Mouse (Mus musculus) adrenal gland, adult 8-10 months (tissue): ENCODE results near the gene Cenpk. TPM values are rescaled to one million over a fixed set of nuclear protein-coding genes. Genes with fewer than 3 reads are reported as not detected.
"Not testable (repeated sequence)": the region's sequence is repeated elsewhere in the genome, so short reads cannot be mapped to it uniquely, and the experiment has no call there.

ENCODE experiments used
- DNase-seq: peaks from one replicate; pipeline ENCODE4 v3.0.0; 2022
- total RNA-seq, 4 experiments: library from RNA; stranded (reverse); gene quantifications; 2 replicates each; pipeline ENCODE4 v1.2.4; 2022

The Cenpk gene
- 1 to 10 TPM in 3 of 4 experiments, under 1 TPM in 1; 0.80 to 2.4 (median 1.4) TPM for total RNA-seq

DNA sequence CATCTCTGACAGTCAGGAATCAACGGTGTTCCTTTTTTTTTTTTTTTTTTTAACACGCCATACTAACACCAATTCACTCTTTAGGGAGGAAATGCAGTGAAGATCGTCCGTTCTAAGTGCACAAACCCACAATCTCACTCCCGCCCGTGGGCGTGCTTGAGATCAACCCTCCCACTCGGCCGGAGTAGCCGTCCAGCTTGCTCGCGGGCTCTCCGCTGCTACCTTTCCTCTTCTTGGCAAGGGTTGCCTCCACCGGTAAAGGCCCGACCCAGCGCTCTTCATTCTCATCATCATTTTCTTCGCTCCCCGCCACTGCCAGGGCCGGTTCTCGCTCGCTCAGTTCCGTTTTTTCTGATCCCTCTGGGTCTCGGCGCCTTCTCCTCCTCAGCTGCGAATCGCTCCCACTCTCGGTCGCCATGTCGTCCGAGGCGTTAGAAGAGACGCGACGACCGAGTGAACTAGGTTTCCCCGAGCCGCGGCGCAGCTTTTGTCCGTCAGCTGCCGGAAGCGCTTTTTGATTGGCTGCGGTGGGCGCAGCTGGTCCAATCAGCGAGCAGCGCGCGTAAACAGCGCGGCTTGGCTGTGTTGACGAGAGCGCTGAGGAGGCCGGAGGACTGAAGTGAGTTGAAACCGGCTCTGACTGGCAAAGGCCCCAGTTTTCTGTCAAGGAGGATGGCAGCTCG lies at the start of gene Cenpk, which contains the start of gene Ppwd1:
Cenpk (plus strand) TSS at position 228 of the 683 bp plus-strand sequence.
Ppwd1 (minus strand) TSS at position 460 of the 683 bp plus-strand sequence.
- peak; percentile 94 for DNase-seq

DNA sequence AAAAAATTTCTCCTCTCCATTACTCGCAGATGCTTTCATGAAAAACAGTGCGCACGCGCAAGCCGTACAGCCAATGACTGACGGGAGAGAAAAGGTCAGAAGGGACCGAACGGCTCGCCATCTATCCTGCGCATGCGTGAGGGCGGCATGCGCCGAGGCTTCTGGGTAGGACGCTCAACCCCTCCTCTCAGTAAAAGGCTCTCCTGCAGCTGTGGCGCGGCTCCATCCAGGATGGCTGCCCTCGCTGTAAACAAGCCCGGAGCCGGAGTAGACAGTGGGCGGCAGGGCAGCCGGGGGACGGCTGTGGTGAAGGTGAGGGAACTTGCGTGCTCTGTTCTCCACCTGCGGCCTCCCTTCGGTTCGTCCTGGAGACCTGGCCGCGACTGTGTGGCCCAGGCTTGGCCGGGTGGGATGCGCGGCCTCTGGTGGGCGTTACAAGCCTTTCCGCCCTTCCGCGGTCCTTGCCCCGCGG lies 49.7 kb upstream of the Cenpk start, which contains the start of gene Trim23:
Trim23 (plus strand) TSS at position 148 of the 472 bp plus-strand sequence.
- peak; percentile 98 for DNase-seq

DNA sequence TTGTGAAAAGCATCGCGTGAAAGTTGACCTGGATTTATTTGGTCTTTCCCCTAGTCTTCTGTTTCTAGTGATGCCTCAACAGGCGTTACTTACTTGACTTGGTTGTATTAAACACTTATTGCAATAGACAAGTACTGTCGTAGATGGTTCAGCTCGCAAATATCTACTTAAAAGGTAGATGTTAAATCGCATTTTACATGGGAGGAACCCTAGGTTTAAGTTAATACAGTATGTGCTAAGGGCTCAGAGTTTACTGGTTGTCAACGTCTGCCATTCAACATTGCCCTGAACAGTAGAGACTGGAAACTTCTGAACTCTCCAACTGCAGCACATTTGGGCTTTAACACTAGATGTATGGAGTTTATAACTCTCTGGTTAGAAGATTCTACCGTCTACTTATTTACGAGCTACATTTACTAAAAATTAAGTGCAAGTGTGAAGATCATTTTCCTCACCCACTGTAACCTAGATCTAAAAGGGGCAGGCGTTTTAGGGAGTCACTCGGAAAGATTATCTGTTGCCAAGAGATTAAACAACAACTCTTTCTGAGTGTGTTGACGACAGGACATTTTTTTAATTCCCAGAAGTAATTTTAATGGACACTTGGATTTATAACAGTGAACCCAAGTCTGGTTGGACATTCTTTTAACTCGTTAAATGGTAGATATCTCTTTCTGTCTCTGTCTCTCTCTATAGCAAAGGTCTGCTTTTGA lies 49.1 kb upstream of the Cenpk start:
- DNase-seq = no peak

DNA sequence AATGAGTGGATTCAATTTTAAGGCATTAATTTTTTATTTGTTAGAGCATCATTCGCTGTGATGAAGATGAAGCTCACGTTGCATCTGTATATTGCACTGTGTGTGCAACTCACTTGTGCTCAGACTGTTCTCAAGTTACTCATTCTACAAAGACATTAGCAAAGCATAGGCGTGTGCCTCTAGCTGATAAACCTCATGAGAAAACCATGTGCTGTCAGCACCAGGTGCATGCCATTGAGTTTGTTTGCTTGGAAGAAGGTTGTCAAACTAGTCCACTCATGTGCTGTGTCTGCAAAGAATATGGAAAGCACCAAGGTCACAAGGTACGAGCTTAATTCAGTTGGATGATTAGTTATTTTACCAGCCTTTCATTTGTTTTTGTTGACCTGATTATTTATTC lies 41.1 kb upstream of the Cenpk start:
- DNase-seq = no peak

DNA sequence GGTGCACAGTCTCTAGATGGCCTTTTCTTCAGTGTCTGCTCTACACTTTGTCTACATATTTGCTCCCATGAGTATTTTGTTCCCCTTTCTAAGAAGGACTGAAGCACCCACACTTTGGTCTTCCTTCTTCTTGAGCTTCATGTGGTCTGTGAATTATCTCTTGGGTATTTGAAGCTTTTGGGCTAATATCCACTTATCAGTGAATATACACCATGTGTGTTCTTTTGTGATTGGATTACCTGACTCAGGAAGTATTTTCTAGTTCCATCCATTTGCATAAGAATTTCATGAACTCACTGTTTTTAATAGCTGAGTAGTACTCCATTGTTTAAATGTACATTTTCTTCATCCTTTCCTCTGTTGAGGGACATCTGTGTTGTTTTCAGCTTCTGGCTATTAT lies 32.5 kb upstream of the Cenpk start:
- DNase-seq = not testable (repeated sequence)

DNA sequence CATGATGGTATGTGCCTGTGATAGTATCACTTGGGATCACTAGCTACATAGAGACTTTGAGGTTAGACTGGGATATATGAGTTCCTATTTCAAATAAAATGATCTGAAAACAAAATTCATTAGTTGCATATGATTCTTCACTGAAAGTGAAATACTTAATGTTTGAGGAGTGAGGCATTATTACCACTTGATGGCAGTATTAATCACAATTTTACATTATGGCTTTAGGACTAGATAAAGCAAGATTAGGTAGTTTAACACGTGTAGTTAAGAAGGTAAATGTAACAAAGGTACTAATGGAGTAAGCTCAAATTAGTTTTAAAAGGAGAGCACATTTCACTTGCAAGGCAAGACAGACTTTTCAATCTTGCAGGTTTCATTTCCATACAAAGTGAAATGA lies 24.1 kb upstream of the Cenpk start:
- DNase-seq = no peak

DNA sequence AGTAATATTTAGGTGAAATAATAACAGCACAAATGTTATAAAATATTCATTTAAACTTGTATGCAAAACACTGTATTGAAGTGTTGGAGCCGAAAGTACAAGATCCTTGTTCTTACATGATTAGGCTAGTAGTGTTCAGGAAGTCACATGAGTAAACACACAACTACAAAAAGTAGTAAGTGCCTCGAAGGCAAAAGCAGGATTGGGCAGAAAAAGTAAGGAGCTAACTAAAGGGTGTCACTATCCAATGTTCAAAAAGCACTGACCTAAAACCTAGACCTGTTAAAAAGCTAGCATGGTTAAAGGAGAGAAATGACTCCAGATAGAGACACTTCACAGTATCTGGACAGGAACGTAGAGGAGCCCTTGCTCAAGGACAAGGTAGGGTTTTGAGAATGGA lies 933 bp upstream of the Cenpk start:
- no peak for DNase-seq

DNA sequence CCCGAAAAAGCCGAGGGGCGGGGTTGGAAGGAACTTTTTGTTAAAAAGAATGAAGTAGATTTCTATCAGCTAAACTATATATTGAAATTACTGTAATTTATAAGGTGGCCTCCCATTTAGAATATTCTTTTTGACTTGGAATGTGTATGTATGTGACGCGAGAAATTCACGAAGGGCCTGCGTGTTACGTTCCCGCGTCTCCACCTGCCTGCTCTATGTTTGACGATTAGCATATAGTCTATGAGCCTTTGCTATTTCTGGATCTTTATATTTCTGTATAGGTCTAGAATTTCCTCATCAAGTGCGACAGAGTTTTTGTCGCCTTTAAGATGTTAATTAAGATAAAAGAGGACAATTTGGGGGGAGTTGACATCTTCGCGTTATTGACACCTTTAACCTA lies 770 bp downstream of the Cenpk start:
- DNase-seq = no peak

DNA sequence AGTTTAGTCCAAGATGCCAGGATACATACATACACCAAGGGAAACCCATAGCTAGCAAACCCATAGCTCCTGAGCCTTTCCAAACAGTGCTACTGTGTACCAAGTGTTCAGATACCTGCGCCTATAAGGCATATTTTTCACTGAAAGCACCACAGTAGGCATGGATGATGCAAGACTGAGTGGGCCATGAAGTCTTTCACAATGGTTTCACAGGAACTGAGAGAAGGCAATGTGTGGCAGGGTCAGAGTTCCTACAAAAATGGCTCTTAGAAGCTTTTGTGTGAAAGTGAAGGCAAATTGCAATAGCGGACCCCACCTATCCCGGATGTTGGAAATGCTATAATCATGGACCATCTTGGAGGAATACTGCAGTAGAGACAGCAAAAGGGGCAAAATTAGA lies 30.6 kb downstream of the Cenpk start:
- DNase-seq = no peak

DNA sequence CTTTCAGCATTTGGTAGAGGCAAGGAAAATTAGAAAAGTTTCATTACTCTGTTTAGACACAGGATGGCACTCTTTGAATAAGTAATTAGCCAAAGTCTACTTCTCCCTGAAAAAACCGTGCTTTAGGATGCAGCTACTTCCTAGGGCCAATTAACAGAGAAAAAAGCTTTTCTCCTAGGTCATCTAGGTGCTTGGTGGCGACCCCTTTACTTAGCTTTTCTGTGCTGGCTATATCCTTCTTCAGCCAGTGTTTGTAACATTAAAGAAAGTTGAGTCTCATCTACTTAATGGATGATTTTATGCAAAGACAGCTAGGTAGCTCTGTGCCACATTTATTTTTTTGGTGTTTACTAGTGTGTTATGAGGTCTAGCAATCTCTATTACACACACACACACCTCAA lies 56.6 kb downstream of the Cenpk start:
- peak; percentile 1 for DNase-seq

DNA sequence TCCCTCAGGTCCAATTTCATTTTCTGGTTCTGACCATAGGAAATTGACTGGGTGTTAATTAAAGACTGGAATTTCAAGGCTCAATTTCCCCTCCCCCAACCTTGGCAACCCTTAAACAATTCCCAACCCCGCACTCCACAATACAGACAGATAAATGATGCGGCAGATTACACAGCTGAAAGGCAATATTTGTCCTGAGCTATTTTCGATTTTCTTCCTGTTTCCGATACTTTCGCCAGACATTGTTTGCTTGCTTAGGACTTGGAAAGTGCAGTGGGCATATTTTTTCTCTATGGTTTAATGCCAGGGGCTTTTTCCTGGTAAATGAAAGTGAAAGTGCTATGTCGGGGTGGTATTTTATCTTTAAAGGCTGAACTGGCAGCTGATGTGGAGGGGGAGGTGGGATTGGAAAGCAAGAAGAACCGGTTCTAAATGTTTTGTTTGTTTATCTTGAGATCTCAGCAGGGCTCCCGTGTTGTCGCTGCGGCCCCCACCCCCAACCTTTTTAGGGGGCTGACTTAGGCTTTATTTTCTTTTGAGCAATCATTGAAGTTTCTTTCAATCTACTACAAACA lies 57.4 kb downstream of the Cenpk start:
- peak; percentile 17 for DNase-seq

DNA sequence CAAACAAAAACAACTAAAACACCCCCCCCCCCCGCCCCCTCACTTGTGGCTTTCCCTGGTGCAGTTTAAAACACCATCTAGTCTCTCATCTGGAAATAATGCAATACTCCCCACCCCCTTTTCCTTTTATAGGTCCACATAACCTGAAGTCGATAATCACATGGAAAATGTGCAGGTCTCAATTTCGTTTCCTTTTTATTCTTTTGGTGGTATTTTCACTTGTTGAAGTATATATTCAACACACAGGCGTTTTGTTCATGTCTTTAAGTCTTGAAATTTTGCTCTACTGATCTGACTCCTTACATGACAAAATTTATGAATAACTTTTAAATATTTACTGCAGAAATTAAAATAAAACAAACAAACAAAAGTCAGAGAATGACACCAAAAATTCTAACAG lies 57.9 kb downstream of the Cenpk start:
- DNase-seq = no peak

DNA sequence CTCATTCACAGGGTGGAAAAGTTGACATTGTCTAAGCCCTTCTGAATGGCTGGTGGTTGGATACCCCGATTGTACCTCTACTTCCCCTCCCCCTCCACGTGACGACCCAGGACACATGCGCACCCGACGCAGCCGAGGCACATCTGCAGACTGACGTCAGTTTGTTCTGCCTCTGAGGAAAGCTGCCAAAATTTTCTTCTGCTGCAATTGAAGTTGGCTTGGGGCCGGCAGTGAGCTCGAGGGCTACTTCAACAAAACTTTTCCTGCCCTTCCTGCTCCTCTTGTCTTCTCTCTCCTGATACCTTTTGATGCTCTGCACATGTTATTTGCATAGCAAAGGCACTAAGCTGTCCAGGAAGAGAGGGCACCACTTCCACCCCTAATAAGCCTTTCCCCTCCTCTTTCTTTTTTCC lies 58.5 kb downstream of the Cenpk start:
- peak; percentile 95 for DNase-seq

DNA sequence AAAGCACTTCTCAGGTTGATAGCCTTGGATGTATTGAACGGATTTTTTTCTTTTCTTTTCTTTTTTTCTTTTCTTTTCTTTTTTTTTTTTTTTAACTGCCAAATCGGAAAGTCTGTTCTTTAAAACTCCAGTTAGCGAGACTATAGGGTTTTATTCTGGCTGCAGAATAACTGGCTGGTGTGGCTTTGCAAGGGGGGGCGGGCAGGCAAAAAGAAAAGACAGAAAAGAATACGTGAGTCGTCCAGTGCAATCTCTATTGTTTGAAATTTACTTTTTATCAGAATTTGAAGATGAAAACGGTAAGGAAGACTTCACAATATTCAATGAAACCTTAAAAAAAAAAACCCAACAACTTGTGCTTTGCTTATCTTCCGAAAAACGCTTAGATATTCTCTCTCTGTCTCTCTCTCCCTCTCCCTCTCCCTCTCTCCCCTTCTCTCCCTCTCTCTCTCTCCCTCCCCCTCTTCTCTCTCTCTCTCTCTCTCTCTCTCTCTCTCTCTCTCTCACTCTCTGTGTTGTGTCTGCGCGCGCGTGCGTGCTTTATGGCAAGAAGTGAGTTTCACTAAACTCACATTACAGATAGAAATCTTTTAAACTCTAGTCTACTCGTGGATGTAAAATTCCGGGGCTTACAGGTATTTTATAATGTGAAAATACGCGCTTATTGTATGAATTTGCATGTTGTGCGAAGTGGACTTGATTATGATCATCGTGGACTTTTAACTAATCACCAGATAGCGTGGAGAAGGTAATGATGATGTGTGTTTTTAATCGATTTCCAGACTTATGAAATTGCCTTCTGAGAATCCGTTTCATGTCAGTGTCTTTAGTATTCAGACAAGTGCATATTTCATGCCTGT lies 59.2 kb downstream of the Cenpk start, which contains the start of gene Adamts6:
Adamts6 (plus strand) TSS at position 470 of the 860 bp plus-strand sequence.
- DNase-seq = peak; percentile 6

DNA sequence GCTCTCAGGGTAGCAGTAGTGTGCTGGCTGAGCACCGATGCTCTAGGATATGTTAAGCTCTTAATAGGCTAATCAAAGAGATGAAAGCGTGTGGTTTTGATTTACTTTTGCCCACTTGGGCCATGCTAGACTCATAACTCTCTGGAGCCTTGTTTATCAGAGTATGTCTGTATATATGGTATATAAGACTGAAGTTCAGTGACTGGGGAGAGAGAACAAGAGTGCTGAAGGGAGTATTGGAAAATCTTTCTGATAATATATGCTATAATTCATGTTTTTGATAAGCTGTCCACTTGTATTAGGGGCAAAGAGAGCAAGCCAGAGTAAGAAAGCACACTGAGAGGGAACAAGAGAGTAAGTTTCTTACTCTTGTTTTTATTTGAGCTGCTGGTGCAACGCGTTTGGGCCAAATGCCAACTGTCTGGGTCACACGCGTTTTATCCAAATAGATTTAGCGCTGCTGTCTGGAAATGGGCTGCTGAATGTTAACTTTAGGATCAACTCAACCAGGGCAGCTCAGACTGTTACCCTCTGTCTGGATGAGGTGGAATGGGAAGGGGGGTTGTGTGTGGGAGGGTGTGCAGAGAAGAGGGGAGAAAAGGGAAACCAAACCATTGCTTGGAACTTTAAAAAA lies 59.9 kb downstream of the Cenpk start:
- peak; percentile 54 for DNase-seq

DNA sequence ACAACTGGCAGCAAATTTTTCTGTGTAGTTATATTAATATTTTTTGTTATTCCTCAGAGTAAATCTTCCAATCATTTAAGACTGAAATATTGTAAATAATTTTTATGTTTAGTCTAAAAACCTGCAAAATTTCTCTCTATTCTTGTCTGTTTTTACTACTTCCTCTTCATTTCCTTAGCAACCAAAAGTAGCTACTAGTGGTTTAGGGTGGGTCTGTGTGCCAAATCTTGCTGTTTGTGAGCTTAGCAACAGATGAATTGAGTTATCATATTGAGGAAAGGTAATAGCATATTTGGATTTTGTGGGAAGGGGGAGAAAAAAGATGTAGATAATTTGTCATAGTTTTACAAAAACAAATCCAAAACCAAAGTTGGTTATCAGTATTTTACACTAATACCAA lies 60.8 kb downstream of the Cenpk start:
- DNase-seq = no peak

DNA sequence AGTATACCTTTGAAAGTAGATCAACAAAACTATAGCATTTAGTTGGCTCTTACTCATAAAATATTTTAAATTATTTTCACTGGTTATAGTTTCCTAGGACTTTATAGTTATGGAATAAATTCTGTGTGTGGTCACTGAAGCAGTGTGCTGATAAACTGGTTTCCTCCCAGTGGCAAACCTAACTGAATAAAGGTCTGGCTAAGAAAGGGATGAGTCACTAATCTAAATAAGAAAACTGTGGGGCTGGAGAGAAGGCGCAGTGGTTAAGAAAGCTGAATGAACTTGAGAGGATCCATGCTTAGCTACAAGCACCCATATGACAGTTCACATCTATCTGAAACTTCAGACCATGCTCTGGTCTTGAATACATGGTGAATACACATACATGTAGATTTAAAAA lies 67.1 kb downstream of the Cenpk start:
- DNase-seq = no peak
